Mouse (Mus musculus) T-helper 17 cell (primary cell): ENCODE results near the gene Hacd2.

Experiments
- in situ Hi-C, 2 experiments: fragments of 300-600 bp; cut with MboI, MseI; formaldehyde crosslinking; loops; 1 replicate in 1 of 2; 2 replicates in 1 of 2; pipeline ENCODE4 v1.15.1; 2025; ENCODE audit warnings: high pct_unique_total_duplicates in 2 of 2

The Hacd2 gene

GRCm38 (mm10) chr16:35111143-35111620 is 89.0 kb downstream of the Hacd2 start:
- in situ Hi-C loops, result loop anchor here (5.0 kb wide), 2 partner anchors 161 to 166 kb away; no protein-coding TSS in a partner anchor

GRCm38 (mm10) chr16:35113496-35113895 is 91.3 kb downstream of the Hacd2 start:
- in situ Hi-C loops, result loop anchor here (5.0 kb wide), 2 partner anchors 159 to 164 kb away; no protein-coding TSS in a partner anchor

- in situ Hi-C loops, result no loop called here
These were observed 94.2 kb downstream of the Hacd2 start for GRCm38 (mm10) chr16:35116328-35116956.

- in situ Hi-C loops, result no loop called here
These were observed 95.2 kb downstream of the Hacd2 start for GRCm38 (mm10) chr16:35117436-35117835.

- in situ Hi-C loops, result loop anchor here (10.0 kb wide), 2 partner anchors 354 to 1196 kb away; no protein-coding TSS in a partner anchor
These were observed 98.4 kb downstream of the Hacd2 start for GRCm38 (mm10) chr16:35120603-35121002.

GRCm38 (mm10) chr16:35127270-35127669 is 105.0 kb downstream of the Hacd2 start:
- in situ Hi-C loops, result loop anchor here (10.0 kb wide), 2 partner anchors 348 to 1202 kb away; no protein-coding TSS in a partner anchor

- in situ Hi-C loops, result no loop called here
These were observed 107.9 kb downstream of the Hacd2 start for GRCm38 (mm10) chr16:35130172-35130571.

GRCm38 (mm10) chr16:35139416-35139815 is 117.2 kb downstream of the Hacd2 start:
- in situ Hi-C loops, result no loop called here

GRCm38 (mm10) chr16:35139873-35140619 is 117.8 kb downstream of the Hacd2 start:
- in situ Hi-C loops, result no loop called here

- in situ Hi-C loops, result no loop called here
These were observed 118.4 kb downstream of the Hacd2 start for GRCm38 (mm10) chr16:35140620-35140975.

- in situ Hi-C loops, result no loop called here
These were observed 119.6 kb downstream of the Hacd2 start for GRCm38 (mm10) chr16:35141839-35142238.

GRCm38 (mm10) chr16:35146153-35146552 is 123.9 kb downstream of the Hacd2 start:
- in situ Hi-C loops, result no loop called here

- in situ Hi-C loops, result no loop called here
These were observed 131.0 kb downstream of the Hacd2 start for GRCm38 (mm10) chr16:35153146-35153755.

GRCm38 (mm10) chr16:35154245-35154640 is 132.0 kb downstream of the Hacd2 start:
- in situ Hi-C loops, result no loop called here

- in situ Hi-C loops, result no loop called here
These were observed 132.6 kb downstream of the Hacd2 start, which contains the start of gene Adcy5 for GRCm38 (mm10) chr16:35154641-35155390. Gene Adcy5 (plus strand): TSS chr16:35154877.

GRCm38 (mm10) chr16:35155391-35156305 is 133.4 kb downstream of the Hacd2 start:
- in situ Hi-C loops, result no loop called here

GRCm38 (mm10) chr16:35156306-35156695 is 134.1 kb downstream of the Hacd2 start:
- in situ Hi-C loops, result no loop called here

- in situ Hi-C loops, result no loop called here
These were observed 134.6 kb downstream of the Hacd2 start for GRCm38 (mm10) chr16:35156832-35157231.
